Mouse (Mus musculus) lung, embryonic 14.5 days (tissue): ENCODE results near the gene Ccdc33. TPM values are rescaled to one million over a fixed set of nuclear protein-coding genes. Genes with fewer than 3 reads are reported as not detected.

Experiments
- ATAC-seq: fragments of 200-750 bp; cut with Nextera tagmentation; 2 replicates; pipeline ENCODE4 v1.8.0; 2017; ENCODE audit warnings: mild to moderate bottlenecking, moderate TSS enrichment, moderate library complexity; ENCODE audit not compliant: insufficient read depth
- DNase-seq: peaks from one replicate; pipeline ENCODE4 v3.0.0-alpha.2; 2015
- H3K27ac ChIP-seq: fragments of 300-500 bp; sonication (generic); 2 replicates; pipeline ENCODE4 v1.5.1; 2014; ENCODE audit warnings: low read depth, mild to moderate bottlenecking, moderate library complexity
- H3K27me3 ChIP-seq: fragments of 300-500 bp; sonication (generic); 2 replicates; pipeline ENCODE4 v1.6.1; 2014; ENCODE audit warnings: low read length, control low read depth; ENCODE audit not compliant: insufficient read depth
- H3K36me3 ChIP-seq: fragments of 300-500 bp; sonication (generic); 2 replicates; pipeline ENCODE4 v1.6.1; 2014; ENCODE audit warnings: control low read depth; ENCODE audit not compliant: insufficient read depth
- H3K4me1 ChIP-seq: fragments of 300-500 bp; sonication (generic); 2 replicates; pipeline ENCODE4 v1.6.1; 2014; ENCODE audit warnings: antibody characterized with exemption, control low read depth; ENCODE audit not compliant: insufficient read depth
- H3K4me2 ChIP-seq: fragments of 300-500 bp; sonication (generic); 2 replicates; pipeline ENCODE4 v1.6.1; 2014; ENCODE audit warnings: mild to moderate bottlenecking
- H3K4me3 ChIP-seq: fragments of 300-500 bp; sonication (generic); 2 replicates; pipeline ENCODE4 v1.5.1; 2014; ENCODE audit warnings: low read depth, low read length
- H3K9ac ChIP-seq: fragments of 300-500 bp; sonication (generic); 2 replicates; pipeline ENCODE4 v1.6.1; 2014
- H3K9me3 ChIP-seq: fragments of 300-500 bp; sonication (generic); 2 replicates; pipeline ENCODE4 v1.6.1; 2016; ENCODE audit warnings: low read depth, low read length, control low read depth
- CTCF ChIP-seq: IDR thresholded peaks from 2 replicates; pipeline ENCODE4 v1.5.1; 2016; ENCODE audit warnings: antibody characterized with exemption, low read depth
- WGBS: fragments of 180-500 bp; shearing (Covaris S2); extraction: QIAGEN DNeasy Blood & Tissue Kit; methylation state at CpG from one replicate; pipeline ENCODE4 v1.1.7; 2014; 5-methylcytosine and 5-hydroxymethylcytosine counted together
- polyA plus RNA-seq: library from polyadenylated mRNA; unstranded; fragments of >200 nt; fragmentation: Nextera tagmentation; extraction: Ambion mirVana; gene quantifications from 2 replicates; pipeline ENCODE4 v1.2.1, GENCODE M21; 2014

Gene Ccdc33
- polyA plus RNA-seq, 1 experiment from 2014 or later, result not detected

DNA sequence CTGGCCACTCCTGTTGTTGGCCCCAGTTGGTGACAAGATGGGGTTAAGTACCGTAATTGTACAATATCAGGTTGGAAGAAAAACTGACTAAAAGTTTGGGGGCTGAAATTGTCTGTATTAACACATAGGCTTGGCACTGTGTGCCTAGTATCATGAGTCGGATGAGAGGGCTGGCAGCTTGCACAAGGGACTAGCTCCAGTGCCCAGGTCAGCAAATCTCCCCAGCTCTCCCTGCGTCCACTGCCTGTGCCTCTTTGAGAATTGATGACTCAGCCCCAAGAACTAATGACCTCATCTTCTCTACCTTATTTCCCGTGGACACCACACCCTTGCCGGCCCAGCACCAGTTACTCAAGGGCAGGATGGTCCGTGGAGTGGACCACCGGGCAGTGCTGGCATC is 68.8 kb downstream of the Ccdc33 start:
- Histone ChIP-seq H3K27me3 (no peaks in the 10 kb centered on the region; the same call in 1 of the 2 replicates), H3K4me2 (no peak overlapping the region), H3K36me3 (no peaks in the 10 kb centered on the region), H3K4me3 (no peak overlapping the region), H3K4me1 (no peaks in the 10 kb centered on the region), H3K9me3 (no peaks in the 10 kb centered on the region), H3K27ac (no peak overlapping the region), H3K9ac (no peak overlapping the region)
- DNase-seq, result no peak
- no peak for ATAC-seq
- TF ChIP-seq CTCF, result no peak
- 63% methylated on average over 7 of the region's 7 CpGs for WGBS

DNA sequence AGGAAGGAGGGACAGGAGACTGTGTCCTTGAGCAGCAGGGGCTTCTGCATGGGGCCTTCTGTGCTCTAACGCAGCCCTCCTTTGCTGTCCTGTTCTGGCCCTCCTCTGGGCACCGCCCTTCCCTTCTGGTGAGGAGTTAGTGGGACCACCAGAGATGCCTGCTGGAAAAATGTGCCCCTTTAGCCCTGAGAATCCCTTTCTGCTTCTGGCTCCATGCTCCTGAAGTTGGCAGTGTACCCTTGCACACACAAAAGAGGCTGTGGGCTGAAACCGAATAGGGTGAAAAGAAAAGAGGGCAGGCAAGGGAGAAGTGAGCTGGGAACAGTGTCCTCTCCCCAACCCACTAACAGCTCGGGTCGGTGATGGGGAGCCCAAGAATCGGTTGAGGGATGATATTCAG is 69.4 kb downstream of the Ccdc33 start:
- no peak overlapping the region for H3K4me2 ChIP-seq
- TF ChIP-seq CTCF, result no peak
- no peak overlapping the region for H3K27ac ChIP-seq
- H3K9me3 ChIP-seq, result no peaks in the 10 kb centered on the region
- H3K9ac ChIP-seq, result no peak overlapping the region
- no peak overlapping the region for H3K4me3 ChIP-seq
- no peak for ATAC-seq
- H3K36me3 ChIP-seq, result no peaks in the 10 kb centered on the region
- WGBS, result 58% methylated on average over 6 of the region's 6 CpGs
- H3K4me1 ChIP-seq, result no peaks in the 10 kb centered on the region
- H3K27me3 ChIP-seq, result no peaks in the 10 kb centered on the region; the same call in 1 of the 2 replicates
- no peak for DNase-seq

DNA sequence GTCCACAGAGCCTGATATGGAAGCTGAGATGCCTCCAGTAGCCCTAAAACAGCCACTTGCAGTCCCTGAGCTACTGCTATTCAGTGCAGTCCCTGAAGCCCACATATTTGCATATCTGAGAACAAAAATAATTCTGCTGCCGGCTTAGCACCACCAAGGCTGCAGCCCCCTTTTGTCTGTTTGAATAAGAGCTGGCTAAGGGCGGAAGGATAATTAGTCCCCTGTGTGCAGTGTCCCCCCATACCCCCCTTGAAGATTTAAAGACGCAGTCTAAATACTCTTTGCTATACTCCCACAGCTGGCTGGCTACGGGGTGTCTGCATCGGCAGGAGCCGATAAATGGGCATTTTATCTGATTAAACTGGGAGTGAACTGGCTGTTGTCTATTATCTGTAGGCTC is 70.0 kb downstream of the Ccdc33 start:
- no peak overlapping the region for H3K9ac ChIP-seq
- no peaks in the 10 kb centered on the region for H3K36me3 ChIP-seq
- DNase-seq, result peak; percentile 7
- H3K4me3 ChIP-seq, result no peak overlapping the region
- no peak for TF ChIP-seq CTCF
- no peaks in the 10 kb centered on the region for H3K9me3 ChIP-seq
- ATAC-seq, result no peak
- 8% methylated on average over 6 of the region's 6 CpGs for WGBS
- H3K4me1 ChIP-seq, result no peaks in the 10 kb centered on the region
- no peak overlapping the region for H3K27ac ChIP-seq
- H3K27me3 ChIP-seq, result no peaks in the 10 kb centered on the region; the same call in 1 of the 2 replicates
- no peak overlapping the region for H3K4me2 ChIP-seq

DNA sequence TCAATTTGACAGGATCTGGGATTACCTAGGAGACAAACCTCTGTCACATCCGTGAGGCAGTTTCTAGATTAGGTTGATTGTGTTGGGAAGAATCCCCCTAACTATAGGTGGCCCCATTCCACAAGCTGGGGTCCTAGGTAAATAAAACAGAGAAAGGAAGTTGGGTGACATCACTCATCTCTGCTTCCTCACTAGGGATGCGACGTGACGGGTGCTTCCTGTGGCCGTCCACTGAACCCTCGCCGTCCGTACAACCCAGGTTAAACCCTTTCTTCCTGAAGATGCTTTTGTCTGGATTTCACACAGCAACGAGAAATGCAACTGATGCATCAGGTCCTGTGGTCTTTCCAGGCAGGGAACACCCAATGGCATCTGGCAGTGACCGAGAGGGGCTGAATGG is 71.6 kb downstream of the Ccdc33 start:
- TF ChIP-seq CTCF, result no peak
- WGBS, result 45% methylated on average over 10 of the region's 10 CpGs
- Histone ChIP-seq H3K4me2 (no peak overlapping the region), H3K36me3 (no peaks in the 10 kb centered on the region), H3K9me3 (no peaks in the 10 kb centered on the region), H3K9ac (no peak overlapping the region), H3K4me1 (no peaks in the 10 kb centered on the region), H3K27ac (no peak overlapping the region), H3K4me3 (no peak overlapping the region), H3K27me3 (no peaks in the 10 kb centered on the region; the same call in 1 of the 2 replicates)
- ATAC-seq (no peak), DNase-seq (peak; percentile 50)

DNA sequence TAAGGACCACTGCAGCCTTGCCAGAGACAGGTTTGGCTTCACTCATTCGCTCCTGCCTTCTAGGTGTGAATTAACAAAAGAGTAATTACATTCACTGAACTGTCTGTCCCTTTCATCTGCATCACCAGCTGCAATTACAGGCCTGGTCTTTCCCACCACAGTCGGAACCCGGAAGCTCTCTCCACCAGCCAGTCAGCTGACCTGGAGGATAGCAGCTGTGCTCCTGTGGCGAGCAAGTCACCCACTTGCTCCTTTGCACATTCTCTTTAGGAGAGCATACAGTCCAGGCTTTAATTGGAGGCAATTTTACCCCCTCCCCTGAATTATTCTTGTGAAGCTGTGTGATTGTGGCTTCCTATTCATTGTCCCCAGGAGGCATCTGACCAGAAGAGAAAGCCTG is 73.0 kb downstream of the Ccdc33 start:
- Histone ChIP-seq H3K27me3 (no peaks in the 10 kb centered on the region), H3K4me3 (no peak overlapping the region), H3K9me3 (no peaks in the 10 kb centered on the region), H3K36me3 (no peaks in the 10 kb centered on the region), H3K27ac (no peak overlapping the region), H3K4me2 (no peak overlapping the region), H3K4me1 (no peaks in the 10 kb centered on the region), H3K9ac (no peak overlapping the region)
- no peak for TF ChIP-seq CTCF
- ATAC-seq (no peak), DNase-seq (no peak)
- 34% methylated on average over 4 of the region's 4 CpGs for WGBS

DNA sequence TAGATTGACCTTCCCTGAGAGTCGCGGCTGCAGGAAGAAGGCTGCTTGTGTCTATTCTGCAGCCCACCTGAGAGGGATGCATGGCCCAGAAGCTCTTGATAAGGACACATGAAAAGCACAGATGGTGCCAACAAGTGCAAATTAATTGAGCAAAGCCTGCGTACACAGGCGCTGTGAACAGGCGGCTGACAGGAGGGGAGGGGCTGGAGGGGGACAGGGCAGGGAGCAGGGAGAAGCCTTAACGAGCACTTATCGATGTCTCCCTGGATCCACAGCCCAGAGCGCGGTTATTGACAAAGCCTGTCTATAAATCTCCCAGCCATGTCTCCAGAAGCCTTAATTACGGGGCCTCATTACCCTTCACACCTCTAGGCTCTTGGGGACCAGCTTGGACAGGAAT is 73.8 kb downstream of the Ccdc33 start:
- Histone ChIP-seq H3K27me3 (no peaks in the 10 kb centered on the region), H3K4me1 (no peaks in the 10 kb centered on the region), H3K9me3 (no peaks in the 10 kb centered on the region), H3K9ac (no peak overlapping the region), H3K4me2 (no peak overlapping the region), H3K36me3 (no peaks in the 10 kb centered on the region), H3K4me3 (no peak overlapping the region), H3K27ac (no peak overlapping the region)
- TF ChIP-seq CTCF, result no peak
- 26% methylated on average over 10 of the region's 10 CpGs for WGBS
- DNase-seq (no peak), ATAC-seq (no peak)

DNA sequence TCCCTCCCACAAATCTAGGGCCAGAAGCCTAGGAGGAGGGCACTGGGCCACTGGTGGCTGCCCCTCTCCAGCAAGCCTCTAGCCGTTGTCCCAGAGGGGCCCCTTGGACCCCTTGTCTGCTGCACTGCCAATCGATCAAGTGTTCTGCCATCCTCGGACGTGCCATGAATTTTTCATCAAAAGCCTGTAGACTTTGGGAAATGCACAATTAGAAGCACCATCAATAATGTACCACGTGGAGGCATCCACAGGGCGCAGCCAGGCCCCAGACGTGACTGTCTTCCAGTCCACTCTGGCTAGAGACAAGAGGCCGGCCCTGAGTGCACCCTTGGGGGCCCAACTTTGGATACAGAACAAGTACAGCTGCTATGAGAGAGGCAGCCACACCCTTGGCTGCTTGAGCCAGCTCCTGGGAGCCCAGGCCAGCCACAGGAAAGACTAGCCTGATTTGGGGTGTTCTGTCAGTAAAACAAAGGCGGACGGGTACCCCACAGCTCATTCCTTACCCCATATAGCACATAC is 75.1 kb downstream of the Ccdc33 start:
- H3K27me3 ChIP-seq, result no peaks in the 10 kb centered on the region
- no peak for DNase-seq
- no peaks in the 10 kb centered on the region for H3K36me3 ChIP-seq
- no peak overlapping the region for H3K4me2 ChIP-seq
- H3K9ac ChIP-seq, result no peak overlapping the region
- TF ChIP-seq CTCF, result no peak
- no peaks in the 10 kb centered on the region for H3K4me1 ChIP-seq
- no peak overlapping the region for H3K4me3 ChIP-seq
- no peak overlapping the region for H3K27ac ChIP-seq
- WGBS, result 68% methylated on average over 10 of the region's 10 CpGs
- no peaks in the 10 kb centered on the region for H3K9me3 ChIP-seq
- no peak for ATAC-seq

DNA sequence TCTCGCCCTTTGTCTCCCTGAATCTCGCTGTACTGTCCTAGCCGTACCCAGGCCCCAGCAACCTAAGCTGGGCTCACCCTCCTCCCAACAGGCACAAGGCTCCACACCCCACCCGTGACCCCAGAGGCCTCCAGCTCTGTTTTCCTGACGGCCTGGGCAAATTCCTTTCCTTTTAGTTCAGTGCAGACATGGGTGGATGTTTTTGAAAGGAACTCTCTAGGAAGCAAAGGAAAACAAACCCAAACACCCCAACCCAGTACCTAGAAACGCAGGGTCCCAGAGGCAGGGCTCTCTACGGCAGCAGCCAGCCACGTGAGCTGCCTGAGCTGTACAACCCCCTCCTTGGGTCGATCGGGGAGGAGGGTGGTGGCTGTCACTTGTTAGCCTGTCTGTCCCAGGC is 76.2 kb downstream of the Ccdc33 start:
- WGBS, result 26% methylated on average over 10 of the region's 10 CpGs
- ATAC-seq, result no peak
- H3K4me2 ChIP-seq, result no peak overlapping the region
- no peaks in the 10 kb centered on the region for H3K36me3 ChIP-seq
- H3K4me3 ChIP-seq, result no peak overlapping the region
- no peak overlapping the region for H3K9ac ChIP-seq
- no peaks in the 10 kb centered on the region for H3K9me3 ChIP-seq
- TF ChIP-seq CTCF, result no peak
- DNase-seq, result no peak
- H3K27ac ChIP-seq, result no peak overlapping the region
- H3K27me3 ChIP-seq, result peaks cover 5% of the 10 kb centered on the region; the same call in 1 of the 2 replicates
- no peaks in the 10 kb centered on the region for H3K4me1 ChIP-seq
